Mouse (Mus musculus) 3134 (cell line): Measurements from ENCODE around the gene Fancc.

ENCODE experiments used
- DNase-seq: peaks from one replicate; pipeline ENCODE4 v3.0.0-alpha.2; 2011; ENCODE audit warnings: low spot score; ENCODE audit not compliant: insufficient read length; ENCODE audit errors: extremely low read depth

Fancc gene

DNA sequence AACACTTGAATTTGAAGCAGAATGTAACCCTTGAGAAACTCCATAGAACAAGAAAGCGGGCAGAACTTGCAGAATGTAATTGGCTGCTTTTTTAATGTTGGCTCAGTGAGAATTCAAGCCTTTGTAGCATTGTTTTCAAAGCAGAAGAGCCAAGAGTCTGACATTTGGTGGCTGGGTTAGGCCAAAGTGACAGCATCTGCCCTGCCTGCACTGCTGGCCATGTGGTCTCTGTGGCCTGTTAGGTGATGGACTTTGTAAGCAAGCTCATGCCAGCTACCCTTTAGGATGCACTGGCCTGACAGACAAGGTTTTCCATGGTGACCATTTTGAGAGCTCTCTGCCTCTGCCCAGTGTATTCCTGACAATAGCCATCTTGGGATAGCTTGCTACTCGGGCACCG is 199.1 kb downstream of the Fancc start:
- DNase-seq, result no peak

DNA sequence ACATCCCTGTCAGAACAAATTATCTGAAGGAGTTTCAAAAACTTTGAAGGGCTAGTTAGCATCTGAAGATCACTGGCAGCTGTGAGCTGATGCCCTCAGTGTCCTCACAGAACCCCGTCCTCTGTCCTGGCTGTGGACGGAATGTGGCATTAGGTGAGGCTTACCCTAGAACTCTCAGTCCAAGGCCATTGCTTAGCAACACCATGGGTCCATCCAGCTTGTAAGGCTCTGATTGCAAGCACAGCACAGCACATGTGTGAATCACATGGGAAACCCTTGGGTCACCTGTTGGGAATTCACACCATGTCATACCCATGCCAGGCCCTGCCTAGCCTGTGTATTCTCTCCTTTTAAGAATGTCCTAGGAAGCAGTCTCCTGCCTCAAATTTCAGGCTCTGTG is 200.1 kb downstream of the Fancc start:
- no peak for DNase-seq

DNA sequence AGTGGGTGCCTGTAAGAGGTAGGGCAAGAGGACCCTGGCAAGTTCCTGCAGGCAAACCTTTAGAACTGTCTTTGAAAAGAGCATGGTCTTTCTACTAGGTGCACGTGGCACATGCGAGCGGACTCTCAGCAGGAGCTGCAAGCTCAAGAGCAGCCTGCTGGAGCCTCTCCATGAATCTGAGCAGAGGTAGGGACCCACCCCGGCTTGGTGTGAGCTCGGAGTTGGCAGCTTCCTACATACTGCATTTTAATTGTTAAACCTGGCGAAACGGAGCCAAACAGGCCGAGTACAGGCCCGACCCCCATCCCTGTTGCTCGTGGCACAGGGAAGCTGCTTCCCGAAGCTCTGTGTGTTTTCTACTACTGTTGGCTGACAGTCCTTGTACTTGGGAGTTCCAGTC is 200.8 kb downstream of the Fancc start:
- DNase-seq, result no peak

DNA sequence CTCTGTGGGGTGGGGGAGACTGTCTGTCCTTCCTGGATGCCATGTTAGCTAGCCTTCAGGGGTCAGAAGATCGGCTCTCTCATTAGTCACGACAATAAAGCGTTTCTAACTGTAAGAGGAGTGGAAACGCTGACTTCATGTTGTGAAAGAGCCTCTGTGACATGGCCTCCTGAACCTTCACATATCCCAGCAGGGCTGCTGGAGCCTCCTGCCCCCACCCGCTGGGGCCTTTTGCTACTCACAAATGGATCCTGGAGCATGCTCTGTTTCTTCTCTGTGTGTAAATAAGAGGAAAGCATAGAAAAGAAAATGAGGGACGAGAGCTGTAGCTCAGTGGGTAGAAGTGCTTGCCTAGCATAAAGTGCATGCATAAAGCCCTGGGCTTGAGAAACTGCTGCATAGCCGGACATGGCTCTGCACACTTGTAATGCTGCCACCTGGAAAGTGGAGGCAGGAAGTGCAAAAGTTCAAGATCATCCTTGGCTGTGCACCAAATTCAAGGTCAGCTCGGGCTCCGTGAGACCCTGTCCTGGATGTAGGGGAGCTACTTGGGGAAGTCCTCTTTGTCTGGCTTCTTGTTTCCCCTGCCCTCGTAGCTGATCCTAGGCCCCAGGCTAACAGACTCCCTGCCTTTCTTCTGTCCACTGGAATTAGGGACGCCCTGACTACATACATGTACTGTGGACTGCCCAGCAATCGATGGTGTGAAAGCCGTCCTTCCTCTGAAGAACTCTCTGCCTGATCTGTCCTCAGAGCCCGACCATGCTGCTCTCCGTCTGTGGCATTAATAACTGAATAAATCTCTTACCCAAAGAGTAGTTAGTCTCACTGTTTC is 202.5 kb downstream of the Fancc start:
- DNase-seq, result no peak

DNA sequence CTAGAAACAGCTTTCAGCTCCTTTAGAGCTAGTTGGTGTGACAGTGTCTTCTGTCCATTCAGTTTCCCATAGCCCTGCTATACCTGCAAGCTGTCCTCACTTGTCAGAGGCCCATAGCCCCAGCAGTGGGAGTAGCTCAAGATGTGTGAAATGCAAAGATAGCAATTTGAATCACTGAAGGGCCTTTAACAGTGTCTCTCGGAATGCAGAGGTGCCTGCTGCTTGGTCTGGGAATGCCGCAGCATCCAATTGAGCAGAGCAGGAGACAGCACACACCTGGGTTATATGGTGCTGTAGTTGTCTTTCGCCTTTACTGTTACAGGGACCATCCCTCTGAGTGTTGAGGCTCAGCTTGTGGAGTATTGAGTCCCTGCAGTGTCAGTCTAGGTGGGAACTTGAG is 203.4 kb downstream of the Fancc start:
- no peak for DNase-seq

DNA sequence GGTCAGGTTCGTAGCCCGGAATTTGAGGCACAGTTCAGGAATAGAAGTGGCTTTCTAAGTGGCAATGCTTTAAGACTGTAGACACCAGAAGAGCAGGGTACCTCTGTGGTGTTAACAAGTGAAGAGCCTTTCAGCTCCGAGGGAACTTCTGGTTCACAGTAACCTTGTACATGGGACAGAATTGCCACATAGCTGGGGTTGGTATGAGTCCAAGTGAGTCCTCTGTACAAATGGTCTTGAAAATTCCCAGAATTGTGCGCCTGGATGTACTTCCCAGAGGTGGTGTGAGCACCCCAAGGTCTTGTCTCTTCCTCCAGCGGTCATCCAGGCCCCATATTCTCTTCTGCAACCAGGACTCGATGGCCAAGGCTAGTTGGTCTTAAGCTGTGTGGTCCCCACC is 206.1 kb downstream of the Fancc start:
- no peak for DNase-seq

DNA sequence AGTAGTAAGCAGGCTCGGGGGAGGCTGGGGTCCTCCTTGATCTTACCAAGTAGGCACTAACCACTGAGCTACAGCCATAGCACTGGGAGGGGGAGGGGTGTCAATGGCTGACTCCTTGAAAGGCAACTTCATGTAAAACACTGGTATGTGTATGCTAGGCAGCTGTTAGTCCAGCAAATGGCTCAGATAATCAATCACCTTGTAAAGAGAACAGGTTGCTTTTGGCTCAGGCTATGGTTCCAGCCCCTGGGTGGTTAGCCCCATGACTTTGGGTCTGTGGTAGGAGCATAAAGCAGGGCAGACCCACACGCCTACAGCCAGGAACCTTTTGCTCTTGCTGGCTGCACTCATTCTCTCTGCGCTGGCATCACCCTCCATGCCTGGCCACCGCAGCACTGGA is 207.0 kb downstream of the Fancc start:
- DNase-seq, result no peak

DNA sequence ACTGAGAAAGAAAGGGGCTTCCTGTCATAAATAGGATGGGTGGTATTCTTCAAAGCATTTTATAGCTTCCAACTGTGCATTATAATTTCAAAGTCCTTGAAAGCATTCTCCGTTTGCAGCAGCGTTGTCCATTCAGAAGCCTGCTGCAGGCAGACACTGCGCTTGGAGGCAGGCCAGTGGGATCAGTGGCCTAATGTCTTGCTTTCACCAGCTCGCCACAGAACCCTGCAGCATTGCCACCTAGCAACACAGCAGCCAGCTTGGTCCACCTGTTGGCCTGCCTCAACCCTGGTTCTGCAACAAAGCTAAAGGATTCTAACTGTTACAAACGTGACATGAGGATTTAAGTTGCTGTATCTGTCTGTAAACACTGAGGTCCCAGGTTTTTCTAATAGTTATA is 207.4 kb downstream of the Fancc start:
- no peak for DNase-seq

DNA sequence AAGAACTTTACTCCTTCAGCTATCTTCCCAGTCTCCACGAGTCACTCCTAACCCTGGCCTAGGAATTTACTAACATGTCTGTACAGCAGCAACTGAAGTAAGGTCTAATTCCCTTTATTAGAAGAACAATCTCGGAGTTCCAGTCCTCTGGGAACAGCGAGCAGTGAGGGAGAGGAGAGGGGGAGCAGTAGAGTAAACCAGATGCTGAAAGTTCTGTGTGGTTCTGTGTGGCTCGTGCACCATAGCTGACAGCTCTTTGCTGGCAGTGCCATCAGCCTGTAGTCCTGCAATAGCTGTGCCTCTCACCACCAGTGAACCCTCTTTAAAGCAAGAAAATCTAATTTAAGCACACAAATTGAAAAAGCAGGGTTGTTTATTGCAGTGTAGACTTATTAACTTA is 207.9 kb downstream of the Fancc start:
- no peak for DNase-seq

DNA sequence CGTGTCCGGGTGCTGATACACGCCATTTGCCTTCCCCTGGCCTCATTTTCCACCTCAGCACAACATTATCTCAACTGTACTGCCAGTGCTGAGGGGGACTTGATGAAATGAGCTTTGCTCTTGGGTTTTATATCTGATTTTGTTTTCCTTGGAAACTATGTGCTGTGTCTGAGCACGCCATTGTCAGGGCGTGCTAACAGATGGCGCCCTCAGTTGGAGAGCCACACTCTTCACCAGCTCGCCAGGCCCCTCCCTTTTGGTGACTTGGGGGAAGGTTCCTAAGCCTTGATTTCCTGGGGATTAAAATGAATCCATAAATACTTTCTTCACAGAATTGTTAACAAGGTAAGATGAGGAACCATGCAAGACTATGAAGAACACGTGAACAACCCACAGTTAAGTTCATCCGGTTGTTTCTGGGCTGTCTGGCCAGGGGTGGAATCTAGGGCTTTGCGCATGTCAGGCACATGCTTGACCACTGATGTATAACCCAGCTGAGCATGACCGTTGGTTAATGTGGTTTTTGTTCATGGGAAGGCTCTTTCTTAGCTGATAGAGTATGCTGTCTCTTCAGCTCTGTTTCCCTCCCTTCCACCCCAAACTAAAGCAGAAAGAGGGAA is 210.5 kb downstream of the Fancc start:
- DNase-seq, result no peak

DNA sequence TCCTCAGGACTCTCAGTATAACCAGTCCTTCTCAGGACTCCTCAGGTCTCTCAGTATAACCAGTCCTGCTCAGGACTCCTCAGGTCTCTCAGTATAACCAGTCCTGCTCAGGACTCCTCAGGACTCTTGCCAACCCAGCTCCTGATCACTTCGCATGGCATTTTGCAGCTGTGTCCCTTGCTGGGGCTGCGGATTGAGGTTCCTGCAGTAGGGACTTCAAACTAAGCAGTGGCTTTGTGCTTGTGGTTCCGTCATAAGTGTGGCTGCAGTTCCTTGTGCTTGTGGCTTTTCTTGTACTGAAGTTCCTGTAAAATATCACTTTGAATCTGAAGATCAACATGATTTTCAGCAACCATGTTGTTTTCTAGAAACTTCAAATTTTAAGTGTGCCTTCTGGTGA is 212.3 kb downstream of the Fancc start:
- DNase-seq, result no peak

DNA sequence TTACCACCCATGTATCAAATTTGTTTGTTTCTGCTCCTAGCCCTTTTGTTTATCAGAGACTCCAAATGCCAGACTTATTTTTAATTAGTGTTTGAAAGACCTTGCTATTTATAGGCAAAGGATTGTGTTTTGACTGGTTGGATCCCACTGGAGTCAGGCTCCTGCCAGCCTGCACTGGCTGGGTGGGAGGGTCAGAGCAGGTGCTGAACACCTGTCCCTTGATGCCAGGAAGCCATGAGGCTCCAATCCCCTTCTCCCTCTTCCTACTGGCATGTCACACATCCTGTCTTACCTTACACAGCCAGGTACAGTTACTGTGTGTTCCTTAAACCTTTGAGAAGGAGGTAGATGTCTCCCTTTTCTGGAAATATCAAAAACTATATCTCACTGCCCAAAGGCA is 213.8 kb downstream of the Fancc start:
- DNase-seq, result no peak

DNA sequence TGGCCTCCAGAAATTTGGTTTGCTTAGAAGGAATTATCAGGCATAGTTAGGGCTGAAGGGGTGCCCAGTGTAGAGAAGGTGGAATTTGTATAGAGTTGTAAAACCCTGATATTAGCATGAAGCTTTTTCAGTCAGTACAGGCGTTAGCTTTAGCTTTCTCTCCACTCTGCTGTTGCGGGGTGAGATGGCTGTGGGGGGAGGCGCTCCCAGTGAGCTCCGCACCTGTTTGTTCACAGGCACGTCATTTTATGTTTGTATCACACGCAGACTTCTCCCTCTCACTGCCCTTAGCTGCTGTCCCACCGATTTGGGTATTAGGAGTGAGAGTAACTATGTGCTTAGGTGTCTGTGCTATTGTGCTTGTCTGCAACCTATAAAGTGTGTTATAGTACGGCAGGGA is 215.9 kb downstream of the Fancc start:
- DNase-seq, result no peak

DNA sequence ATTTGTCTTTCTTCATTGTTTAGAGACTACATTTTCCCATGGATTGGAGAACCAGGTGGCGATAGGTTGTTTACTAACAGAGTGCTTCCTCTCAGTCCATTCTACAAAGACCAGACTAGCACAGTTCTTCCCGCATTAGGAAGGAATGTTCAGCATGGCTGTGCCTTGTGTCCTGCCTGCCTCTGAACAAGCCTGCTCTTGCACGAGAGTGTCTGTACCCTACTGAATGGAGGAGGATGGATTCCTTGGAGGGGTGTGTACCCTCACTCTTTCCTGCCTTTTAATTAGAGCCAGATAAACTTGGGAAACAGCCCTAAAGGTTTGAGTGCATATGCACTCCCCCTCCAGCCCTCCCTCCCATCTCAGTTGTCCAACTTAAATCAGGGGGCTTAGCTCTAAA is 216.7 kb downstream of the Fancc start:
- no peak for DNase-seq

DNA sequence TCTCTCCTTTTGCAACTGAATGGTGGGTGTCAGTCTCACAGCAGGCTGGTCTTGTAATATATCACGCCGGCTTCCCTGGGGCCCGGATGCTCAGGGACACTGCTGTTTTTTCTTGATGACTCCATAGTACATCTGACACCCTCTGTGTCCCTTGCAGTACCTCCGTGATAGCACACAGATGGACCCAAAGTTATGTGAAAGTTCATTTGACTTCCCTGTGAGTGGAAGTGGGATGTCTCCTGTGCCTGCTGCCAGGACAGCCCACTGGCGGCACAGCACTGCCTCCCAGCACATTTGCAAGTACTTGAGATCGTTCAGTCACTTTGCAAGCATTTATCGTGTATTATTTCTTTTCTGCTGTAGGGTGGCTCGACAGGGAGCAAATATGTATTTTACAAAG is 217.3 kb downstream of the Fancc start:
- no peak for DNase-seq

DNA sequence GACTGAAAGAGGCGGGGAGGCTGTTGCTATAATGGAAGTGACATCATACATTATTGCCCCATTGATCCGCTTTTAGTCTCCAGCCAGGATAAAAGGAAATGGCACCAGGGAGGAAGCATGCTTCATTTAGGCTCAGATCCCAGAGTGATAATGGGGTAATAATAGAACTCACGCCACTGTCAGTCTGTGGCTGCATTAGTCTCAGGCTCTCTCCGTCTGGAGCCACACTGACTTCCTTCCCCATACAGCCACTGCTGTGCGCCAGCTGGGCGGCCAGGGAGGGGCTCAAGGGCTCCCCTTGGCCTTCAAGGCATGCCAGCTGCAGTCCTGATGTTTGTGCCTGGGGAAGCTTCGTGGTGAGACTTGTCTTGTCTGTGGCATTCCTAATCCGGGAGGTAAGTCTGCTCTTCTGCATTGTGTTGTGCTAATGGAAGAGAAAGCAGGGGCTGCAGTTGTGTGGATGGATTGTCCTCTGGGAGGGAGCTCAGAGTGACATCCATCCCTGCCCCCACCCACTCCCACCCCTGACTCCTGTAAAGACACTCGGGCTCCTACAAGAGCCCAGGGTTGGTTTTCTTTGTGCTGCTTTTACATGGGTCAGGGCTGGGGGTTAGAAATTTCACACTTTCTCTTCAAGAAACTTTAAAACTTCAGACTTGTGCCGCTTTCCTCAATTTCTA is 218.1 kb downstream of the Fancc start:
- DNase-seq, result peak; percentile 57

DNA sequence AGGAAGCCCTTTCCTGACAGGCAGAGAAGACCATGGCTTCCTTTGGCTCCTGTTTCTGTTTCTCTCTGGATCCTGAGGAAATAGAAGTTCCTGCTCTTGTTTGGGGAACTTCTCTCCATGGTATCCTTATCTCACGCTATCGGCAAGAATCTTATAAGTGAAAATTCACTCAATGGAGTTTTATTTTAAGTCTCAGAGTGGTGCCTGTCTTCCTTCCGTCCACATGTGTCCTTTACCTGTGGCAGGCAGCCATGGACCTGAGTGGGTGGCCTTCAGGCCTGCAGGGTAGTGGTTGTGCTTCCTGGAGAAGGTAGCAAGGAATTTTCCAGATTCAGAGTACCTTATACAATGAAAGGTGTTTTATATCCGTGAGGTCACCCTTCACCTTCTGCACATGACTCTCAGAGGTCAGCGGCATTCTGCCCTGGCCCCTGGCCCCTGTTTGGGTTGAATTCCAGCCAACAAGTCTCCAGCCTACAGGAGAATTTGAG is 218.9 kb downstream of the Fancc start:
- no peak for DNase-seq

DNA sequence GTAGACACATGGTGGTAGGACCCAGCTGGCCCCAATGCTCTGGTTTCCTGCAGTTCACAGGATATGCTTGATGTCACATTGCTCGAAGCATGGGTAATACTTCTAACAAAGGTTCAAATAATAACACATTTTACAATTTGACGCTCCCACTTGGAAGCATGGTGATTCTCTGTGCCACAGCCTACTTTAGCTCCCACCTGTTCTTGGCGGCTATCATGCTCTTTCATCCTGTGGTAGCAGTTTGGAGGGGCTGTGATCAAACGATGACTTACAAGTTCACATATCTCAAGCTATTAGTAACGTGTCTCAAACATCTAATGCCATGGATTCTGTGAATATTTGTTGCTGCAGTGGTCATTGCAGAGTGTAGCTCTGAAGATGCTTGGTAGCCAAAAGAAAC is 219.8 kb downstream of the Fancc start:
- DNase-seq, result no peak

DNA sequence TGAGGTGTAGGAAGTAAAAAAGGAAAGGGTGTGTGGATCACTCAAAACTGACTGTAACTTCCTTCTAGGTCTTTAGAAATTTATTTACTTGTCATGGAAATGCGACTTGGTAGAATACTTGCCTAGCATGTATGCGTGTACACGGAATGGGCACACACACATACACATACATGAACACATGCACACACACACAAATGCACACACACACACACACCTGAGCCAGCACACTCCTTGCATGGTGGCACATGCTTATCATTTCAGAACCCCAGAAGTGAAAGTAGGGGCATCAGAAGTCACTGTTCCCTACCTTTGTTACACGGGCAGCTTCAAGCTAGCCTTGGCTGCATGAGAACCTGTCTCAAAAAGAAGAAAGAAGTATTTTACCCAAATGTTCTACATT is 220.7 kb downstream of the Fancc start:
- no peak for DNase-seq

DNA sequence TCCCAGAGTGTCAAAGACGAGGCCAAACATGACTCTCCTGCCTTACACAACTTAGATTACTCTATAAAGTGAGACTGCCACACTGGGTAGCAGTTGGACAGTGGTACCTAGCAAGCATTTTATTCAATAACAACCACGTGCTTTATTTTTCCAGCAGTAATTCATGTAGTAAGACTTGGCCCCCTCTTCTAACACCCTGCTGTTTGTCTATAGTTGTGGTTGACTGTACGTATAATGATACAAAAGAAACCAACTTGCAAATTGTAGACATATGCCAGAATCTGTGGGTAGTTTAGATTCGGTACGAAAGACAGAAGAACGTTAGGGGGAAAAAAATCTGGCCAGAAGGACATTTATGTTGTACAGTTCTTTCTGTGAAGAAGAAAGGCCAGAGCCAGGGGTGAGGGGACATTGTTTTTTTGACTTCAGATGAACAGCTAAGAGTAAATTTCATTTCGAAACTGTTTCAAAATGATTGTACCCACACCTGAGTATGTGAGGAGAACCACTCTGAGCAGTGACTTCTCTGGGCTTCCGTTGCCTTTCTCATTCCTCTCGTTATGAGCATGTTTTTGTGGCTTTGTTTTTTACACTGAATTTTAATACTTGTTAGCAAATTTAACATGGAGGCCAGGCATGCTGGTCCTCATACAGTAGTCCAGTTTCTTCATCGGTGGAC is 222.5 kb downstream of the Fancc start:
- no peak for DNase-seq

DNA sequence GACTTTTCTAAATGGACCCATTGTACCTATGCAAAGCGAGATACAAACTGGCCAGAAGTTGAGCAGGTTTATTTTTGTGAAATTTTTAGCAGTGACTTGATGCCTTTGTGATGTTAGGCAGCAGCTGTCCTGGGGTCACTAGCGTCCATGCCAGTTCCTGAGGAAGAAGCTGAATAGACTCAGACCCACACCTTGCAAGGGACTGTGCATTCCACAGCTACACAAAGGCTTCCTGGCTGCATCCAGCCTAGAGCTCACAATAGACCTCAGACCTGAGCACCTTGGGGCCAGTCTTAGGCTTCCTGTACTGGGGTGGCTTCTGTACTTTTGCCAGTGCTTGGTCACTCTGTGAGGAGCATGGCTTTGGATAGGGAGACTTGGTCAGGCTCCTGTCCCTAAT is 223.2 kb downstream of the Fancc start:
- DNase-seq, result no peak
